Mouse (Mus musculus) intestine, postnatal 0 days (tissue): ENCODE data around the gene Wfikkn2. TPM values are rescaled to one million over a fixed set of nuclear protein-coding genes. Genes with fewer than 3 reads are reported as not detected.

Source experiments
- ATAC-seq: fragments of 200-750 bp; cut with Nextera tagmentation; 2 replicates; pipeline ENCODE4 v1.8.0; 2017; ENCODE audit warnings: mild to moderate bottlenecking, moderate TSS enrichment, moderate library complexity
- H3K27ac ChIP-seq: fragments of 300-500 bp; sonication (generic); 2 replicates; pipeline ENCODE4 v1.5.1; 2014; ENCODE audit warnings: mild to moderate bottlenecking, low read depth, low read length, moderate library complexity
- H3K27me3 ChIP-seq: fragments of 300-500 bp; sonication (generic); replicated peaks from 2 replicates; pipeline ENCODE4 v1.6.1; 2014; ENCODE audit warnings: low read length, mixed read lengths; ENCODE audit not compliant: control insufficient read depth, insufficient read depth
- H3K36me3 ChIP-seq: fragments of 300-500 bp; sonication (generic); 2 replicates; pipeline ENCODE4 v1.6.1; 2014; ENCODE audit warnings: mild to moderate bottlenecking, moderate library complexity; ENCODE audit not compliant: control insufficient read depth, insufficient read depth
- H3K4me1 ChIP-seq: fragments of 300-500 bp; sonication (generic); replicated peaks from 2 replicates; pipeline ENCODE4 v1.6.1; 2014; ENCODE audit warnings: antibody characterized with exemption, low read length, mixed read lengths; ENCODE audit not compliant: control insufficient read depth, insufficient read depth
- H3K4me2 ChIP-seq: fragments of 300-500 bp; sonication (generic); replicated peaks from 2 replicates; pipeline ENCODE4 v1.6.1; 2014; ENCODE audit warnings: low read depth, mild to moderate bottlenecking, moderate library complexity
- H3K4me3 ChIP-seq: fragments of 300-500 bp; sonication (generic); 2 replicates; pipeline ENCODE4 v1.5.1; 2014; ENCODE audit warnings: low read depth, low read length
- H3K9ac ChIP-seq: fragments of 300-500 bp; sonication (generic); 2 replicates; pipeline ENCODE4 v1.6.1; 2014; ENCODE audit warnings: mild to moderate bottlenecking, low read depth, low read length
- H3K9me3 ChIP-seq: fragments of 300-500 bp; sonication (generic); 2 replicates; pipeline ENCODE4 v1.6.1; 2016; ENCODE audit warnings: mixed run types; ENCODE audit not compliant: control insufficient read depth
- CTCF ChIP-seq: sonication (generic); IDR thresholded peaks from 2 replicates; pipeline ENCODE4 v1.5.1; 2016; ENCODE audit warnings: low read depth, mild to moderate bottlenecking, control low read depth, antibody characterized with exemption, moderate library complexity
- whole genome bisulfite sequencing: fragments of 180-500 bp; shearing (Covaris S2); extraction: QIAGEN DNeasy Blood & Tissue Kit; methylation state at CpG from one replicate; pipeline ENCODE4 v1.1.7; 2014; 5-methylcytosine and 5-hydroxymethylcytosine counted together
- polyA plus RNA-seq: library from polyadenylated mRNA; unstranded; fragments of >200 nt; fragmentation: Nextera tagmentation; extraction: Ambion mirVana; gene quantifications from 2 replicates; pipeline ENCODE4 v1.2.1, GENCODE M21; 2015

Wfikkn2 gene
- polyA plus RNA-seq, 1 experiment from 2014 or later = 0.66 TPM

DNA sequence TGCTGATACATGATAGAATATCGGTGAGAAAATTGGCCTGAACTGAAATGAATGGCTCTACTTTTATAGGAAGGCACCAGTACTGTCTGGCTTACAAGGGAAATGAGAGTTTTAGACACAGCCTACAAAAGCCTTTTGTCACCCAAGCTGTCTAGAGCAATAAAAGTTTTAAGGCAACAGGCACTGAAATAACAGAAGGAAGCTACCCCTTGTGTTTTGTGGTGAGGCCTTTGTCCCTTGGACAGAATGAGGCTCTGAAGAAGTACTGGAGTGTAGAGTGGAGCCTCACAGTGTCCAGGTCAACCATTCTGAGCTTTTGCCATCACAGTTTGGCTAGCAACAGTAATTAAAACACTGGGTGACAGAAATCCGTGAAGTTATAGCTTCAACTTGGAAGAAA lies 29.6 kb downstream of the Wfikkn2 start:
- H3K4me2 ChIP-seq = no peak overlapping the region
- no peaks in the 10 kb centered on the region for H3K9me3 ChIP-seq
- H3K27ac ChIP-seq = no peak overlapping the region
- 43% methylated on average over 2 of the region's 2 CpGs for WGBS
- no peaks in the 10 kb centered on the region for H3K27me3 ChIP-seq
- no peak overlapping the region for H3K9ac ChIP-seq
- H3K36me3 ChIP-seq = peaks cover 11% of the 10 kb centered on the region
- TF ChIP-seq CTCF = no peak
- no peaks in the 10 kb centered on the region for H3K4me1 ChIP-seq
- no peak overlapping the region for H3K4me3 ChIP-seq
- ATAC-seq = no peak

DNA sequence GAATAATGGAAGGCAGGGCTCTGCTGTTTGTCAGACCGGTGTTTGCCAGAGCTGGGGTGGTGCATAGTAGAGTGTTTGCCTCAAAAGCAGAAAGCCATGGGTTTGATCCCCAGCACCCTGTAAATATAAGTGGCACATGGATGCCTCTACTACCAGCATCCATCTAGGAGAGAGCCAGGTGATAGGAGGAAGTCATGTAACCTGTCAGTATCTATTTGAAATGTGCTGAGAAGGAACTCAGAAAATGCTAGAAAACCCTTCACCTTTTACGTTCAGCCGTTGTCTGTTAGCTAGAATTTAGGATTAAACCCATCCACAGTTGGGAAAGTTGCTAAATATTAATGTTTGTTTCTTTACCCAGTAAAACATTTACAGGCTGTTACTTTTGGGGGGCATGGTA lies 30.2 kb downstream of the Wfikkn2 start:
- no peak overlapping the region for H3K4me2 ChIP-seq
- no peak for ATAC-seq
- no peaks in the 10 kb centered on the region for H3K27me3 ChIP-seq
- no peaks in the 10 kb centered on the region for H3K4me1 ChIP-seq
- H3K4me3 ChIP-seq = no peak overlapping the region
- TF ChIP-seq CTCF = no peak
- H3K27ac ChIP-seq = no peak overlapping the region
- peak overlapping the region; percentile 5; the same call in 1 of the 2 replicates for H3K9ac ChIP-seq
- H3K36me3 ChIP-seq = peaks cover 11% of the 10 kb centered on the region
- 95% methylated on average over 3 of the region's 3 CpGs for WGBS
- no peaks in the 10 kb centered on the region for H3K9me3 ChIP-seq

GRCm38 (mm10) chr11:94213735-94214594 lies 31.8 kb downstream of the Wfikkn2 start:
- no peak for ATAC-seq
- Histone ChIP-seq H3K9ac (0 out of 2 replicates have a peak overlapping the region, but pooled peaks have one; percentile 34), H3K27ac (peak overlapping the region; percentile 7), H3K4me1 (no peaks in the 10 kb centered on the region), H3K4me3 (peak overlapping the region; percentile 99), H3K9me3 (no peaks in the 10 kb centered on the region), H3K4me2 (peak overlapping the region; percentile 67), H3K36me3 (peaks cover 11% of the 10 kb centered on the region), H3K27me3 (no peaks in the 10 kb centered on the region)
- no peak for TF ChIP-seq CTCF
- WGBS = 78% methylated on average over 29 of the region's 29 CpGs

GRCm38 (mm10) chr11:94212997-94213396 lies 32.8 kb downstream of the Wfikkn2 start:
- Histone ChIP-seq H3K4me3 (peak overlapping the region; percentile 99), H3K36me3 (peaks cover 11% of the 10 kb centered on the region), H3K9ac (0 out of 2 replicates have a peak overlapping the region, but pooled peaks have one; percentile 23), H3K27ac (no peak overlapping the region), H3K27me3 (no peaks in the 10 kb centered on the region), H3K4me2 (peak overlapping the region; percentile 67), H3K4me1 (peaks cover 4% of the 10 kb centered on the region), H3K9me3 (no peaks in the 10 kb centered on the region)
- no peak for TF ChIP-seq CTCF
- no peak for ATAC-seq
- 46% methylated on average over 4 of the region's 4 CpGs for WGBS

- Histone ChIP-seq H3K4me3 (peak overlapping the region; percentile 99), H3K9me3 (no peaks in the 10 kb centered on the region), H3K27ac (peak overlapping the region; percentile 97), H3K4me1 (peaks cover 4% of the 10 kb centered on the region), H3K9ac (peak overlapping the region; percentile 100), H3K36me3 (peaks cover 11% of the 10 kb centered on the region), H3K27me3 (no peaks in the 10 kb centered on the region), H3K4me2 (peak overlapping the region; percentile 67)
- no peak for TF ChIP-seq CTCF
- WGBS = 6% methylated on average over 7 of the region's 7 CpGs
- no peak for ATAC-seq
Measured at GRCm38 (mm10) chr11:94212489-94212836, 33.3 kb downstream of the Wfikkn2 start.

DNA sequence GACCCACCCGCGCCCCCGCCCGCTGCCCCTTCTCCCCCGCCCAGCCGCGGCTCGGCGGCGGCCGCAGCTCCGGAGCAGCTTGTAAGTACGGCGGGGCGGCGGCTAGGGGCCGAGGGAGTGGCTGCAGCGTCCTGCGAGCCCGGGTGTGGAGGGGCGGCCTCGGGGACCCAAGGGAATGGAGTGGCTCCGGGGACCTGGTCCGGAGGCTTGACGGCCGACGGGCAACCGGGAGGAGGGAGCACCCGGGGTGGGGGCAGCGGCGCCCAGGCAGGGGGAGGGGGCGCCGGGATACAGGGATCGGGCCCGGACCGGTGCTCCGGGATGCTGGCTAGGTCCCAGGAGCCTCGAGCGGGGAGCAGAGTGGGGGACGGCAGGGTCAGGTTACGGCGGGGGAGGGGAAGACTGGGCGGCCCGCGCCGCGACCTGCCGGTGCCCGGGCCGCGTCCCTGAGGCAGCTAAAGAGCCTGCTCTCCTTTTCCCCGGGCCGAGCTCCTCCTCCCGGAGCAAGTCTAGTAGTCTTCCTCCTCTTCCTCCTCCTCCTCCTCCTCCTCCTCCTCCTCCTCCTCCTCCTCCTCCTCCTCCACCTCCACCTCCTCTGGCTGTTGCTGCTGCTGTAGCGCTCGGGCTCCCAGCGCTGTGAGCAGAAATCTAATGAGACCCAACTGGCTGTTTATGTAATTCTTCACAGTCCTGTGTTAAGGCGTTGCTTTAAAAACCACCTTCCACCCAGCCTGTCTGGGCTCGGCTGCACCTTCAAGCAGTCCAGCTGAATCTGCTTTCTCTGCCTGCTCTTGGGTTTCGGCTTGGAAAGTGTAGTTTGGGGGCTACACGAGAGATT lies 33.9 kb downstream of the Wfikkn2 start:
- under 1% methylated on average over 51 of the region's 61 CpGs for WGBS
- Histone ChIP-seq H3K36me3 (peaks cover 11% of the 10 kb centered on the region), H3K9me3 (no peaks in the 10 kb centered on the region), H3K27me3 (no peaks in the 10 kb centered on the region), H3K27ac (peak overlapping the region; percentile 97), H3K4me1 (peaks cover 4% of the 10 kb centered on the region), H3K9ac (peak overlapping the region; percentile 100), H3K4me3 (peak overlapping the region; percentile 99), H3K4me2 (peak overlapping the region; percentile 67)
- ATAC-seq = peak; percentile 2; the same call in 1 of the 2 replicates
- no peak for TF ChIP-seq CTCF
